Mouse (Mus musculus): ENCODE results near the gene Gltp. TPM values are rescaled to one million over a fixed set of nuclear protein-coding genes. Genes with fewer than 3 reads are reported as not detected.

Gltp gene
- total RNA-seq, 2 experiments from 2014 or later, result 48.6 to 94.3 TPM

DNA sequence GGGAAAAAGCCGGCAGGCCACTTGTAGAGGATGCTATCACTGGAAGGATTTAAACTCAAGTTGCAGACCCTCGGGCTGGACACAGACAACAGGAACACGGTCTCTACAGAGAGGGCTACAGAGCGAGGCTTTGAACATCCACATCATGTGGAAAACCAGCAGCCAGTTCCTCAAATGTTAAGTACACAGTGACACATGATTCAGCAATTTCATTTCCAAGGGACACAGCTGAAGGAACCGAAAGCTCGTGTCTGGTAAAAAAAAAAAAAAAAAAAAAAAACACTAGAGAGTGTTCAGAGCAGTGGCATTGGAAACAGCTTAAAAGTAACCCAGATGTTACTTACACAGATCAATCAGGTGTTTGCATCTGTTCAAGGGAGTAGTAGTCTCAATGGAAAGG is 29.8 kb downstream of the Gltp start:
- ATAC-seq (replicated peaks; ENCODE audit: poor library complexity), result peak; percentile 72

DNA sequence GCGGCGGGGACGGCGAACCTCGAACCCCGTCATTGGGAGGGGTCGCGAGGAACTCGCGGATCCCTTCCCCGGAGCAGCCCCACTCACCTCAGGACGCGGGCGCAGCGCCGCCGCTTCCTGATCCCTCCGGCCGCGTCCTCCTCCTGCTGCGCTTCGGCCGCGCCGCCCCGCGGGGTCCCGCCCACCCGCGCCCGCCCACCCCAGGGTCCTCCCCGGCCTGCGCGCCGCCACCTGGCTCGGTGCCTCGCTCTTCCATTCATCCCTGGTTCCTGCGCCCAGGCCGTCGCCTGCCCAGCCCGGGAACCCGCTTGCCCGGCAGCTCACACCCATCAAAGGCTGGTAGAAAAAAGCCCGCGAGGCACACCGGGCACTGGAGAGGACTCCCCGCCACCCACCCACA is 32.5 kb downstream of the Gltp start, which contains the start of gene Trpv4:
Gene Trpv4, minus strand, starts transcription at position 167 of the 400 bp plus-strand sequence.
- ATAC-seq (replicated peaks; ENCODE audit: poor library complexity), result no peak

DNA sequence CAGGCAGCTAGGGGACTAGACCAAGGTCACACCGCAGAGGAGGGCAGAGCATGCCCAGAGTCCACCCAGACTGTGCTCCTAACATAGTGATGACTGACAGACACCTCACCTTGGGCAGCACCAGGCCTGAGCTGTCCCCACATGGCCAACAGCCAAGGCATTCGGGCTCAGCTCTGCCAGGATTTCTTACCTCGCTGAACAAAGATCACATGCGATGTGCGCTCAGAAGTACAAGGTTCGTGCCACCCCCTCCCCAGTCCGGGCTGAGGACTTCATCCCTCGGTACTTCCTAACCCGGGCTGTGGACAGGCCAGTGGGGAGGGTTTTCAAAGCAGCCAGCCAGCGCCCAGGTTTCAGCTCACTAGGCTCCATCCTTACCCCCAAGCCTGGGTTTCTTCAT is 33.4 kb downstream of the Gltp start:
- no peak for ATAC-seq (replicated peaks; ENCODE audit: poor library complexity)

DNA sequence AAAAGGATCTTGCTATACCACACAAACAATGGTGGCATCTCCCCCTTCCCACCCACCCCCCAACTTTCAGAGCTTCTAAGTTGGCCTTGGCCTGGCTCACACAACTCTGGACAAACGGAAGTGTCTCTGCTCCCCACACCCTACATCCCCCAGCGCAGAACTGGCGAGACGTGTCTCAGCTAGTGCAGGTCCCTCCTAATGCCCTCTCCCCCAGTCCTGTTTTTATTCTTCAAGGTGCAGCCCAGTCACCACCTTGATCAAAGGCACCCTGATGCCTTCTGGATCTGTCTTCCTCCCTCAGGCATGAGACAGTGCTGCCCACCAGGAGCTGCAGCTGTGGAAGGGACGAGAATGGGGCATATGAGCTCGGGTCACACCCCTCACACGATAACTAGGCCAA is 34.5 kb downstream of the Gltp start:
- no peak for ATAC-seq (replicated peaks; ENCODE audit: poor library complexity)

DNA sequence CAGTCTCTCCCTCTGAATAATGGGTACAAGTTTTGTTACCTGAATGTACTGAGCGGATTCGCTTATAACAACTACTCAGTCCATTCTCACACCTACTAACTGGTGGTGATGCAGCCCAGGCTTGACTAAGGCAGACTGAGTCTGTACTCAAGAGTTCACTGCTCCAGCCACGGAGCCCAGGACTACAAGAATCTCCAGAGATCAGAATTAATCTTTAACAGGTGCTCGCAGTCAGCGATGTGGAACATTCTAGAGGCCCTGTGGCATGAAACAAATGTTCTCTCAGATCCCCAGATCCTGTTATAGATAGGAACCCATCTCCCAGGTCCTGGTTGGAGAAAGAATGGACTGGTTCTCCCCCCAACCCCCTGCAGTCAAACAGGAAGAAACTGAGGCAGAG is 35.1 kb downstream of the Gltp start:
- ATAC-seq (replicated peaks; ENCODE audit: poor library complexity), result no peak

DNA sequence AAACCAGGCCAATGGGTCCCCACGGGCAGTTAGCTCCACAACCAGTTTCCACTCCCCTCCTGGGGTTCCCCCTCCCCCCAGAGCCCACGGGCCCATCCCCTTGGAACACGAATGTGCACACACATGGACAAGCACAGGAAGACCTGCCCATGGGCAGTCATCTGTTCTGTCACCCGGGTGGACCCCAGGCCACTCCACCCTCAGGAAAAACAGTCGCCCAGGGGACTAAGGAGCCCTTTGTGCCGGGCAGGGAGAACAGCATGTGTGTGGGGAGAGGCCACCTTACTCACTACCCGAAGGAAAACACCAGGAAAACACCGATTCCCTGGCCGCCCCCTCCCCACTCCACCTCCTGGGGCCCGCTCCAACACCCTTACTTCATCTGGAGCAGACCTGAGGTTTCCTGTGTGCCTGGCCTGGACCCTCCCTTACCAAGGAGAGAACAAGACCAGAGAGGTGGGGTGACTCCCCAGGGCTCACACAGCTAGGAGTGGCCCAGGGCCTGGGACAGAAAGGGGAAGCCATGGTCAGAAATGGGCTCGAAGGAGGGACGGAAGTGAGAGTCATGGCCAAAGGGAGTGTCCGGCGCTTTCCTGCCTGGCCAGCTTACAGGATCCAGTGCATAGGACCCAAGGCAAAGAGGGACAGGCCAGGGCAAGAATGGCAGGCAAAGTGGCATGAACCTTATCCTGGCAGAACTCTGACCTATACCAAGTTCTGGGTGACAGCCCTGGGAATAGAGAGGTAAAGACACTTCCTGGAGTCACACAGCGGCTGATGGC is 36.9 kb downstream of the Gltp start:
- ATAC-seq (replicated peaks; ENCODE audit: poor library complexity), result no peak

DNA sequence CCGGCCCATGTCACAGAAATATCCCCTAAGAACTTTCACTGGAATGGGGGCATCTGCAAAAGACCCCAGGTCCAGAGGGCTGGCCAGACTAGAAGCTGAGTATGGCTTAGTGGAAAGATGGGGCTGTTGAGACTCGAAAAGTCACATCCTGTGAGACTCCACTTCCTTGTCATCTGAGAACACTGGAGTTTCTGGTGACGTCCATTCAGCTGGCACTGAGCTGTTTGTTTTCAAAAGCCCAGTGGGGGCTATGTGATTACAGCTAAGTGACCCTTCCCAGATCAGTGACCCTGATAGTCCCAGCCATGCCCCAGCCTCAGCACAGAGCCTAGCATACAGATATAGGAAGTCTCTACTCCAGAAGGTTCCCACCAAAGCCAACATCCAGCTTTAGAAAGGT is 39.3 kb downstream of the Gltp start:
- ATAC-seq (replicated peaks; ENCODE audit: poor library complexity), result no peak

DNA sequence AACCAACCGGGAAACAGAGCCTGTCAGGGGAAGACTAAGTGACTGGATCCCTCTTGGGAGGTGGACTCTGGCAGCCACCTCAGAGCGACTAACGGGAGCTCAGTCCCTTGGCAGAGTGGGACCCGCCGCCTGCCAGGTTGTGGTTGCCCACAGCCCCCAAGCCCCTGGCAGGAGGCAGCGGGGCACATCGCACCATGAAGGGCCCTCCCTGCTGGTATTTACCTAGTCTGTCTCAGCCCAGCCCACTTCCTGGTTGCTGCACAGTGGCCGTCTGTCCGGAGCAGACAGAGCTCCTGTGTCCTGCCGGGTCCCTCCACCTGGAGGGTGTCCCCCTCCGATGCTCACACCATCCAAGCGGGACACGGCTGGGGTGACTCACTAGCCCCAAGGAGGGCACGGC is 39.8 kb downstream of the Gltp start:
- ATAC-seq (replicated peaks; ENCODE audit: poor library complexity), result no peak

DNA sequence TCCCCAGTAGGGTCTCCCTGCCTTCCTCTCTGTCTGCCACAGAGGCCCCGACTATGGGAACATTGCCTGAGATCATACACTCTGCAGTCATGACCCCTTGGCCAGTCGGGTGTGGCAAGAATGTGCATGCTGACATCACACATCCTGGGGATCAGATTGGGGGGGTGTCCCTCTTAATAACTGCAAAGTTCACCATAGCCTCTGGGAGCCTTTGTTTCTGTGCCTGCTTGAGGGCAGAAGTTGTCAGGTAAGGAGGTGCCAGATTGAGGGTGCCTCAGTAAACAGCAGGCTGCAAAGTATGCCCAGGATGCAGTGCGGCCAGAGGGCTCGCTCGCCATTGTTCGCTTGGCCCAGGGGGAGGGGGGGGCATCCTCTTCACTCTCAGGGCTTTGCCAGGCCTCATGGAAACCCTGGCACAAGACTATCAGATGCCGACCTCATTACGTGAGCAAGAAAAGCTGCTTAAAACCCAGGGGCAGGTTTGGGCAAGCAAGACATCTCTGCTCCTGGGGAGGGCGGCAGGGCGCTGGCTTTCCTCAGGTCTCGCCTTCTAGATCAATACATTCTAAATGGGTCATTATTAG is 42.0 kb downstream of the Gltp start:
- no peak for ATAC-seq (replicated peaks; ENCODE audit: poor library complexity)

DNA sequence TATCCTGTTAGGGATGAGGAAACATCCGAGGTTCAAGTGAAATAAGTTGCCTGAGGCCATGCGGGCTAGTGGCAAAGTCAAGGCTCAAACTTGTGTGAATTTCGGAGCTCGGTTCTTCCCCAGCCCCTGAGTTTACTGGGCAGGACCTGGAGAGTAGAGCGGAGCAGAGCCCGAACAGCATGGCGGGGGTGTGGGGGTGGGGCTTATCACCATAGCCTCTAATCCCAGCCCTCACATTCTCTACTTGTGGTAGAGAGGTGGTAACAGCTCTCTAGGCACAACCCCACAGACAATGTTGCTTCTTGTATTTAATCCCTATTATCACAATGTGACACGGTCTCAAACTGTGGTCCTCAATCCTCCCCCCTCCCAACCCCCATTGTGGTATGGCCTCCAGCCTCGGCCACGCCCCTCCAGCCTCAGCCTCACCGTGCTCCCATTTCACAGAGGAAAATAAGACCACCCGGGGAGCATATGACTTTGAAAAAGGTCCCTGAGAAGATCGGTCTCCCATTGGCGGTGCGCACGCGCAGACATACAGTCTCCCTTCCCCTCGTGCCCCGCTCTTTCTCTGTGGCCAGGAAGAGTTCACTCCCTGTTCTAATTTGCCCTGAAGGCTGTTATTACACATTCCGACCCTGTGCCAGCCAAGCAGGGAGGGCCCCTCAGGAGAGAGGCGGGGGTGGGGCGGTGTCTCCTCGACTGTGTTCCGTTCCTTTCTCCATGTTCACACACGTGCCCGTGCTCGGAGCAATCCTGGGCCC is 43.4 kb downstream of the Gltp start:
- ATAC-seq (replicated peaks; ENCODE audit: poor library complexity), result peak; percentile 67

DNA sequence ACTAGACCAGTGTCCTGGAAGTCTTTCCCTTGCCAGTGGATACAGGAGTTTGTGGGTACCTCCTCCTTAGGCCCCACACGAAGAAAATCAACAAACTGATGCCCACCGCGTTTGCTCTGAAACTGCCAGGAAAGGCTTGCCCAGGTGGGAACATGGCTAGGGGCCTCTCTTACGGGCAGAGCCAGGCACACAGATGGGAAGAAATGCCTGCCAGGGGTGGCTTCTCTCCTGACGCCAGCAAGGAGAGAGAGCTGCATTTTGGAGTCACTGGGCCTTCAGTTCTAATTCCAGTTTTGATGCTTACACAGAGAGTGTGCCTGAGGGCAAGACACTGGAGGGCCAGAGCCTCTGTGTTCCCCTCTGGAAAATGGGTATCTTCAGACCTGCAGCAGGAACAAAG is 44.9 kb downstream of the Gltp start:
- ATAC-seq (replicated peaks; ENCODE audit: poor library complexity), result no peak

DNA sequence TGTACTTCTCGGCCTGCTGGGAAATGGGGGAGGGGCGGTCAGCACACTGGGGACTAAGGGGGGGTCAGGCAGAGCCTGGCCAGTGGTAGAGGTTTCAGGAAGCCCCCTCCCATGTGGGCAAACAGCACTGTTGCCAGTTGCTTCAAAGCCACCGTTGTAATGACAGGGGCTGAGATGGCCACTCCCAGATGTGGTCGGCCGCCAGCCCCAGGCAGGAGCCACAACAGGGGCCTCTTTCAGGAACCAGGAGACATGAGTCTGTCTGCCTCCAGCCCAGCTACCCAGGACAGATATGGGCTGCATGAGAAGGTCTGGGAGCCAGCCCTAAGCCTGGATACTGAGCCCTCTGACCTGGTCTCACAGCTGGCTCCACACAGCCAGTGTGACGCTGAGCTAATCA is 45.9 kb downstream of the Gltp start:
- peak; percentile 37 for ATAC-seq (replicated peaks; ENCODE audit: poor library complexity)

DNA sequence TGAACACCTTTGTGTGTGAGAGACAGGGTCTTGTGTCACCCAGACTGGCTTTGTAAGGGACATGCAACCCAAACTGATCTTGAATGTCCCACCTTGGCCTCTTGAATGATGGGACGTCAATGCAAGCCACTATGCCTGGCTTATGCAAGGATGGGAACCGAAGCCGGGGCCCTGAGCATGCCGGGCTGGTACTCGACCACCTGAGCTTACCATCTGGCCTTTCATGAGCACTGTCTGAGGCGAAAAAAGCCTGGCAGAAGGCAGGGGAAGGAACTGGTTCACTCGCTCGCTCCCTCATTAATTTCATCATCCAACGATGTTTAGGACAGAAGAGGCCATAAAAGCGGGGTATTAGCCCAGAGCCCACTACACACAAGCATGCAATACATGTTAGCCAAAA is 50.0 kb downstream of the Gltp start:
- ATAC-seq (replicated peaks; ENCODE audit: poor library complexity), result no peak

DNA sequence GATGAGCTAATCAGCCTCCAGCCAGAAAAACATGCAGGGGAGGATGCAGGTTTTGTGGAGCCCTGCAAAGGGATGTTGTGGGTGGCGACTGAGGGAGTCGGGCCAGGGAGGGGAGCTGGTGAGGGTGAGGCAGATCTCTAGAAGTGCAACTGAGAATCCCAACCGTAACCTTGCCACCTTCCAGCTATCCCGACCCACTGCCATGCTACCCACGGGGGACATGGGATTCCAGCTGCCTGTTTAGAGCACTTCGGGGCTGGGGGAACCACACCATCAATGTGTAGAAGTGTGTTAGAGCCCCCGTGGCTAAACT is 51.2 kb downstream of the Gltp start:
- ATAC-seq (replicated peaks; ENCODE audit: poor library complexity), result no peak

DNA sequence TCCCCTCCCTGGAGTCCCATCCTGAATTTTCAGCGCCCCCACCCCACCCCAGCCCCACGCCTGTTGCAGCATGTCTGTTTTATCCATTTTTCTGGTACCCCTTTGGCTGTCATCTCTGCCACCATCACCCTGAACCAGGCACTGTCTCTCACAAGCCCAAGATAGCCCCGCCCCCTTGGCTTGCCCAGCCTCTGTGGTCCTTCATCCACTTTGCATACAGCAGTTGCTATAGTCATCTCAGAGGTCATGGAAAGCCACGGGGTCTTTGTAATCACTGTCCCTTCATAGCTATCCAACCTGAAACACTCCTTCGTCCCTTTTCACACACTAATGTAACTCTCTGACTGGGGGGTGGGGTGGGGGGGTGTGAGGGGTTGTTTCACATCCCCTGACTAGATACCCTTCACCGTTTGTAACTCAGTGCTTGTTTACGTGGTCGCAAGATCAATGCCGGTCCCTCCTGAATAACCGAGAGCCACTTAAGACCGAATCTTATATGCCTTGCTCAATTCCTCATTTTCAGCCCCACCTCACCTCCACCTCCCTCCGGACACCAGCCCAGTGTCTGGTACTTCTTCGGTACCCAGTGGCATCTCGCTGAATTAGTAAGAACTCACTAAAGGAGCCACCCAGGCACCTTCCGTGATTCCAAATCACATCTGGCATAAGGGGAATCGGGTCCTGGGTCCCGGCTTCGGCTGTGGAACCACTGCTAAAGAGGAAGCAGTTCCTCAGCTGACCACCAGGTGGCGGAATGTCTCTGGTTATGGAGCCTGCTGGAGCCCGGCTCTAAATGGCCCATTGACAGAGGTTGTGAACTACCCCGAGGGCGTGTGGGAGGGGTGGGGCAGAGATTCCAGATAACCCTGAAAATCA is 51.8 kb downstream of the Gltp start:
- peak; percentile 98 for ATAC-seq (replicated peaks; ENCODE audit: poor library complexity)

DNA sequence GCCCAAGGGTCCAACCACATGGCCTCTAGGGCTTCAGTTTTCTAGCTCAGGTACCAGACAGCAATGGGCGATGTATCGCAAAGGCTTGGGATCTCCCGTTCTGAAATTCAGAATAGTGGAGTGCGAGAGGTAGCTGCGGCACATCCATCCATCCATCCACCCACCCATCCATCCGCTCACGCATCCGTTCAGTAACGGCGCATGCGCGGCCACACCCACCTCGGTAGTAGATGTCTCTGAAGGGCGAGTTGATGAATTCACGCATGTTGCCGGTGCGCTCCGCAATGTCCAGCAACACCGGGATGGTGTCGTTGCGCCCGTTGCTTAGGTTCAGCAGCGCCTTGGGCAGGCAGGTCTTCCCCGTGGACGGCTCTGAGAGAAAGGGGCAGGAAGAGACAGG is 54.7 kb downstream of the Gltp start:
- ATAC-seq (replicated peaks; ENCODE audit: poor library complexity), result no peak

DNA sequence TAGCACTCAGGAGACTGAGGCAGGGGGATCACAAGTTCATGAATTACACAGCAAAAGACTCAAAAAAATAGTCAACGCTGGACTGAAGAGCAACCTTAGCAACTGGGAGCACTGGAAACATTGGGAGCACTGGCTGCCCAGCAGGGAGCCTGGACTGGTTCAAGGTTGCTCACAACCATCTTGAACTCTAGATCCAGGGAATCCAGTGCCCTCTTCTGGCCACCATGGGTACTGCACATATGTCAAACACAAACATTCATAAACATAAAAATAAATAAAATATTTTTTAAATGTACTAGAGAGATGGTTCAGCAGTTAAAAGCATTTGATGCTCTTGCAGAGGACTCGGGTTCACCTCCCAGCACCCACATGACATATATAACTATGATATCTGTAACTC is 59.4 kb downstream of the Gltp start:
- peak; percentile 61 for ATAC-seq (replicated peaks; ENCODE audit: poor library complexity)

DNA sequence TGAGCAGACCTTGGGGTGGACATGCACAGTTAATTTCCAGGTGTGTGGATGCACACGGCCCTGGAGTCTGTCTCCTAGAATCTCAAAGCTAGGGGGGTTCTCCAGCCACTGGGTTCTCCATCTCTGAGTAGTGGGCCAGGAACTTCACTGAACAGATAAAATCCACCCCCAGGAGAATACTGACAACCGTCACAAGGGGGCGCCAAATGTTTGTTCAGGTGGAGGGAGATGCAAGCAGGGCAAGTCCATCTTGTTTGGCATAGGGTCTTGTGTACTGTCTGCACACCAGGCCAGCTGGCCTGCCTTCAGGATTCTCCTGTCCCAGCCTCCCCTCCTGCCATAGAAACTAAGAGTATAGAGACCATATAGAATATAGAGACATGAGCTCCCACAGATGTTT is 65.2 kb downstream of the Gltp start:
- peak; percentile 55; the same call in 1 of the 2 replicates for ATAC-seq (replicated peaks; ENCODE audit: poor library complexity)

DNA sequence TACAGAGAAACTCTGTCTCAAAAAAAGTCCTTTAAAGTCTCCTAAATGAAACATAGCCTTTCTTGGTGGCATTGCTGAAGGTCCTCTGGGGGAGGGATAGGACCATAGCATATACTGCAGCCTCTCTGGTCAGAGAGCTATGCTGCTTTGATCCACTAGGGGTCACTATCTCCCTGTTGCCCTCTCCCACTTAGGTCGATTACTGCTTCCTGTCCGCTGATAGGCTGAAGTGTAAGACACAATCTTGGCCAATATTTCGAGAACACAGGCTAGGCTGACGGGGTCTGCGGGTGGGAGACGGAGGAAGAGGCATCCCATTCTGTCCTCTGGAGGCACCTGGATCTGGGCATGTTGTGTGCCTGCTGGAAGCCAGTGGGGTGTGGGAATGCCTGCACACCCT is 70.5 kb downstream of the Gltp start:
- ATAC-seq (replicated peaks; ENCODE audit: poor library complexity), result peak; percentile 85
